Mouse (Mus musculus) olfactory bulb, adult 2 months (tissue): ENCODE data around the gene Atp6v1e2.

ENCODE experiments used
- CTCF ChIP-seq: fragments of 200-500 bp; IDR thresholded peaks from 2 replicates; pipeline ENCODE4 v1.5.1; 2012; ENCODE audit warnings: low read depth, mild to moderate bottlenecking, low read length, moderate library complexity; ENCODE audit not compliant: insufficient read depth
- POLR2A ChIP-seq: fragments of 200-500 bp; IDR thresholded peaks from 2 replicates; pipeline ENCODE4 v1.6.1; 2012; ENCODE audit warnings: mild to moderate bottlenecking, low read depth, low read length, moderate library complexity; ENCODE audit not compliant: insufficient read depth

DNA sequence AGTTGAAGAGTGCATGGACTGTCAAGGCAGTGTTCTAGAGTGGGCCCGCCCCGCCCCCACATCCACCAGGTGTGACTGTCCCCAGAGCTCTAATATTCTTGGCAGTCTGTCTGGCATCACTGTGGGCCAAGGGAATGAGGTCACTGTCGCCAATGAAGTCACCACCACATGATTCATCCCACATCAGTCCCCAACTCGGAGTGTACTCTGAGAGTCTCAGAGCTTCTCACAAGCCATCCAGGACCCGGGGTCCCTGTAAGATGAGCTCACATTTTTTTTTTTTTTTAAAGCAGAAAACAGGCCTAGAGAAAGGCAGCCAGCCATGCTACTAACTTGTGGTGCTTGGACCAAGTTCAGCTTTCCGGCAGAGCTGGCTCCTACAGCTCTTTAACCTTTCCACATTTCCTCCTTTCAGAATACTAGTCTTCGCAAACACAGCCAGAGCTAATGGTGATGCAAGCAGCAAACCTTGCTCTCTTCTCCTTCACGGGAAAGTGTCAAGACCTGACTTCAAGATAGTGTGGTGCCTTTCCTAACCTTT, 13.7 kb upstream of the Atp6v1e2 start:
- TF ChIP-seq CTCF (no peak), POLR2A (no peak)
